Mouse (Mus musculus) midbrain, embryonic 16.5 days (tissue): ENCODE measurements around the gene Gpr132. TPM values are rescaled to one million over a fixed set of nuclear protein-coding genes. Genes with fewer than 3 reads are reported as not detected.

Experiments used
- polyA plus RNA-seq: library from polyadenylated mRNA; unstranded; fragments of >200 nt; fragmentation: Nextera tagmentation; extraction: Ambion mirVana; gene quantifications from 2 replicates; pipeline ENCODE4 v1.2.1, GENCODE M21; 2015

Gene Gpr132
- polyA plus RNA-seq, 1 experiment from 2014 or later, result not detected

Other genes with a start within 250 kb of the Gpr132 start
- gene Adssl1, start 248.2 kb downstream of the Gpr132 start, polyA plus RNA-seq, result 4.0 and 4.2 TPM in 2 replicates
- 41.7 and 44.1 TPM in 2 replicates for gene Siva1, start 223.5 kb downstream of the Gpr132 start, polyA plus RNA-seq
- gene Akt1, start 193.3 kb downstream of the Gpr132 start, polyA plus RNA-seq, result 58.7 and 60.4 TPM in 2 replicates
- 0.73 and 1.2 TPM in 2 replicates for gene Zbtb42, start 189.4 kb downstream of the Gpr132 start, polyA plus RNA-seq
- gene Cep170b, start 147.8 kb downstream of the Gpr132 start, polyA plus RNA-seq, result 36.0 and 39.4 TPM in 2 replicates
- gene Pld4, start 107.6 kb downstream of the Gpr132 start, polyA plus RNA-seq, result 4.9 and 5.9 TPM in 2 replicates
- 1.4 and 2.0 TPM in 2 replicates for gene Ahnak2, start 65.6 kb downstream of the Gpr132 start, polyA plus RNA-seq
- 25.2 and 26.1 TPM in 2 replicates for gene Clba1, start 59.3 kb downstream of the Gpr132 start, polyA plus RNA-seq
- gene Cdca4, start 38.8 kb downstream of the Gpr132 start, polyA plus RNA-seq, result 32.6 and 37.6 TPM in 2 replicates
- 10.4 and 14.8 TPM in 2 replicates for gene Jag2, start 61.5 kb upstream of the Gpr132 start, polyA plus RNA-seq
- gene Nudt14, start 73.9 kb upstream of the Gpr132 start, polyA plus RNA-seq, result 48.0 and 53.1 TPM in 2 replicates
- 55.5 and 58.8 TPM in 2 replicates for gene Btbd6, start 108.3 kb upstream of the Gpr132 start, polyA plus RNA-seq
- gene Brf1, start 132.5 kb upstream of the Gpr132 start, polyA plus RNA-seq, result 44.2 and 46.5 TPM in 2 replicates
- gene Pacs2, start 146.3 kb upstream of the Gpr132 start, polyA plus RNA-seq, result 27.6 and 32.3 TPM in 2 replicates
- gene Tex22, start 206.3 kb upstream of the Gpr132 start, polyA plus RNA-seq, result not detected in 2 replicates
- gene Mta1, start 230.1 kb upstream of the Gpr132 start, polyA plus RNA-seq, result 14.4 and 15.9 TPM in 2 replicates